Mouse (Mus musculus) liver, embryonic 15.5 days (tissue): Measurements from ENCODE around the gene Ctdspl2. TPM values are rescaled to one million over a fixed set of nuclear protein-coding genes. Genes with fewer than 3 reads are reported as not detected.

Experiments
- microRNA-seq: library from miRNA; unstranded; fragments of <30 nt; microRNA quantifications from one replicate; pipeline ENCODE4, GENCODE M21; 2016
- polyA plus RNA-seq: library from polyadenylated mRNA; unstranded; fragments of >200 nt; fragmentation: Nextera tagmentation; extraction: Ambion mirVana; gene quantifications from 2 replicates; pipeline ENCODE4 v1.2.1, GENCODE M21; 2015

The Ctdspl2 gene
- polyA plus RNA-seq, 1 experiment from 2014 or later = 14.5 TPM

Small RNA genes lying within 50 kb of the gene (microRNA-seq; reads per million reads assigned to microRNA genes)
- not detected for gene Gm47314

Other genes with a start within 250 kb of the Ctdspl2 start
- gene Frmd5, start 148.9 kb upstream of the Ctdspl2 start, polyA plus RNA-seq = 0.08 and 0.13 TPM in 2 replicates
- 2.8 and 3.9 TPM in 2 replicates for gene Casc4, start 89.0 kb upstream of the Ctdspl2 start, polyA plus RNA-seq
- gene Mageb3, start 91 bp downstream of the Ctdspl2 start, polyA plus RNA-seq = 0.05 and 0.09 TPM in 2 replicates
- gene Eif3j1, start 72.5 kb downstream of the Ctdspl2 start, polyA plus RNA-seq = 8.3 and 8.7 TPM in 2 replicates
- gene Spg11, start 162.4 kb downstream of the Ctdspl2 start, polyA plus RNA-seq = 2.7 and 3.6 TPM in 2 replicates
- gene B2m, start 191.7 kb downstream of the Ctdspl2 start, polyA plus RNA-seq = 416 and 443 TPM in 2 replicates
- gene Trim69, start 204.7 kb downstream of the Ctdspl2 start, polyA plus RNA-seq = not detected in 2 replicates
- 0.06 TPM in 1 of 2 replicates, not detected in the other for gene Patl2, start 230.2 kb downstream of the Ctdspl2 start, polyA plus RNA-seq
- not detected in 2 replicates for gene Terb2, start 230.3 kb downstream of the Ctdspl2 start, polyA plus RNA-seq